Mouse (Mus musculus) heart, adult 2 months (tissue): Measurements from ENCODE around the gene Kifc5b.

Source experiments
- CTCF ChIP-seq: fragments of 200-600 bp; IDR thresholded peaks from 2 replicates; pipeline ENCODE4 v1.8.1; 2022; ENCODE audit warnings: antibody characterized with exemption, mild to moderate bottlenecking, moderate library complexity
- EP300 ChIP-seq: fragments of 200-500 bp; IDR thresholded peaks from 2 replicates; pipeline ENCODE4 v1.6.1; 2011; ENCODE audit warnings: low read depth, low read length, control low read depth; ENCODE audit not compliant: insufficient read depth
- POLR2A ChIP-seq: fragments of 200-500 bp; IDR thresholded peaks from 2 replicates; pipeline ENCODE4 v1.6.1; 2011; ENCODE audit warnings: mild to moderate bottlenecking, low read depth, low read length, control low read depth; ENCODE audit not compliant: insufficient read depth

DNA sequence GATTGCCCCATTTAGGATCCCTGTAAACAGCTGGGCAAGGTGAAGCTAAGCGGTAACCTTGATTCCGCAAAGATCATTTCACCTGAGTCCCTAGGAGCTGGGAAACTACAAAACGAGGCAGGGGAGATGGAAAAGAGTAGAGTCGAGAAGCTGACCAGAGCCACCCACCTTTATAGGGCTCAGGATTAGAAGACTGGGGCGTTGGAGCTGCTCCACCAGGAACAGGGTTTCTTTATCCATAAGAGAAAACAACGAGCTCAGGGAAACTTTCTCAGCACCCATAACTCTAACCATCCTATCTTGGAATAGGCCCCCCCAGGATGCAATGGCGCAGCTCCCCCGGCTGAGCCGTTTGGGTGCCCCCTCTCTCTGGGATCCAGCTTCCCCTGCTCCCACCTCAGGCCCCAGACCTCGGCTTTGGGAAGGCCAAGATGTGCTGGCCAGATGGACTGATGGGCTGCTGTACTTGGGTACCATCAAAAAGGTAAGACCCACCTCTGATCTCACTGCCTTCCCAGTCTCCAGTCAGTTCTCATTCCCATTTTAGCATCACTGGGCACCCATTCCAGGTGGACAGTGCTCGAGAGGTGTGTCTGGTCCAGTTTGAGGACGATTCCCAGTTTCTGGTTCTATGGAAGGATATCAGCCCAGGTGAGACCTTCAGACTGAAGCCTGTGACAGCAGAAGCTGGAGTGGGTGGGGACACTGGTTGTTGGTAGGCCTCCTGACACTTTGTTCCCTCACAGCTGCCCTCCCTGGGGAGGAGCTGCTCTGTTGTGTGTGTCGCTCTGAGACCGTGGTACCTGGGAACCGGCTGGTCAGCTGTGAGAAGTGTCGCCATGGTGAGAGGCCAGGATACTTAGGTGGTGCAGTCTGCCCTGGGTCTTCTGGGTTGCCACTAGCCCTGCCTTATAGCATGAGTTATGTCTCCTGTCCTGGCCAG lies 17.3 kb downstream of the Kifc5b start:
- no peak for TF ChIP-seq CTCF
- no peak for TF ChIP-seq EP300
- TF ChIP-seq POLR2A = no peak
